Mouse (Mus musculus): ENCODE results near the gene Klc1.

GRCm38 (mm10) chr12:111853011-111853436 is 94.4 kb downstream of the Klc1 start:
- TF ChIP-seq CTCF (IDR thresholded peaks at IDR 0.05; ENCODE audit: borderline replicate concordance, insufficient read depth, low read length) (no peak), POLR2A (IDR thresholded peaks at IDR 0.05; ENCODE audit: low read depth, low read length) (no peak)

Measured in embryonic fibroblast, embryonic 13.5 days (primary cell).